Mouse (Mus musculus) heart, postnatal 36 days (tissue): ENCODE measurements around the gene Hgd. TPM values are rescaled to one million over a fixed set of nuclear protein-coding genes. Genes with fewer than 3 reads are reported as not detected.
A peak's percentile ranks its signal among the peaks of the same experiment; 100 is the strongest.

Source experiments
- DNase-seq, 2 experiments: peaks; one replicate each; pipeline ENCODE4 v3.0.0; 2021 to 2022
- intact Hi-C: fragments of 180-260 bp; cut with DNase I; formaldehyde crosslinking; loops from one replicate; pipeline ENCODE4 v1.15.1; 2025
- total RNA-seq, 2 experiments: library from RNA; stranded (reverse); gene quantifications; 2 replicates each; pipeline ENCODE4 v1.2.3; 2021

Hgd gene
- total RNA-seq, 2 experiments from 2014 or later, result 0.27 TPM; not detected in 1

DNA sequence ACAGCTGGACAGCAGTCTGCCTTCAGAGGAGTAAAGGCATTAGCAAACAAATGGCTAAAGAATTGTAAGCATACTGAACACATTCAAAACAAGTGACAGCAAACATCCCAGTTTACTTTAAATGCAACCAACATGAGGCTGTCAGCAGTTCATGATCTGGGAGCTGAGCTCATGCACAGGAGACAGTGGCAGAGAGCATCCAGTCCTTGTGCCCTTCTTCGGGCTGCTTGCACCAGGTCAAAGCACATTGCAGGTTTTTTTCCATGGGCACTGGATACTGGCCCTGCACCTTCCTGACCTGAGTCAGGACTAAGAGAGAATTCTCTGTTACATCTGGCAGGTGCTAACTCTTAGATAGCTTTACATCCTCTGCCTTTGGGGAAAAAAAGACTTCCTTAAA is 362 bp upstream of the Hgd start:
- DNase-seq, result no peak
- intact Hi-C loops, result no loop called here

DNA sequence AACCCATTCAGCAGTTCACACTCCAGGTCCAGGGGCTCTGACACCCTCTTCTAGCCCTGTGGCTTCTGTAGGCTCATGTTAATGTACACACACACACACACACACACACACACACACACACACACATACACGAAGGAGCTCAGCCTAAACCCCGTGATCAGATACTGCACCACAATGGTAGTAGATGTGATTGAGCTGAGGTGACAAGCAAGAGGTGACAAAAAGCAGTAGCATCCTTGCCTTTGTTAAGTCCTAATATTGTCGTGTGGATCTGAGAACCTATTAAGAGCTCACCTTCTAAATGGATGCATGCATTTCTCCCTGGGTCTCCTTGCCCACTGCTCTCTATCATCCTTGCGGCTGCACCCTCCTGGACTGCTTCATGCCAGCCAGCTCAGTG is 698 bp downstream of the Hgd start:
- intact Hi-C loops, result no loop called here

DNA sequence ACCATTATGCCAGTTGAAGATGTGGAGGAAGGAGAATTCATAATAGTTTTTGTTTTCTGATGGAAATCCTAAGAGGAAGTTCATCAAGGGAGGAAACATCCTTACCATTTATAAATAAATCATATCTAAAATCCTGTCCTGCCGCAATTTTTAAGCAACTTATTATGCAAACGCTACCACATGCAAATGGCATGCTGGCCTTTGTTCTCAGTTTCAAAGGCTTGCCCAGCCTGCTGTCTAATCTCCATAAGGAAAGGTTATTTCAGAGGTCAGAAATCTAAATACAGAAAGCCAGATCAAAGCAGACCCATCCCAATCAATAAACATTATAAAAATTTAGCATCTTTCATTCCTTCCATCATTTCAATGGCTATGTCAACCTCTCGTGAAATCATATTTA is 1.9 kb downstream of the Hgd start:
- intact Hi-C loops, result no loop called here
- no peak for DNase-seq

More for the DNA sequence above, 698 bp downstream of the Hgd start:
- DNase-seq, result no peak

DNA sequence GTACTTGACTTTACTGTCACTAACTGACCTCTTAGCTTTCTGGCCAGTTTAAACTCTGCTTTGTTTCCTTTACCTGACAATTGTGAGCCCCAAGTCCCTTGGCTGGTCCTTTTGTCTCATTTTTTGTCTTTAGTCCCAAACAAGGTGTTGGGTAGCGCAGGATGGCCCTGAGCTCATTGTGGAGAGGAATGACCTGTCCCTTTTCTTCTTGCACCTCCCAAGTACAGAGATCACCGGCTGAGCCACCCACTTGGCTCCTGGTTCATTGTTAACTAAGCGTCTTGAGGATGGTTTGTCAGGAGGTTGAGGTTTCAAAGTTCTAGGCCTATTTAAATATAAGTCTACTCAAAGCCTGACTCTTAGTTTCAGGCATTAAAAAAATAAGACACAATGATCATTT is 3.4 kb downstream of the Hgd start:
- no peak for DNase-seq
- intact Hi-C loops, result no loop called here

DNA sequence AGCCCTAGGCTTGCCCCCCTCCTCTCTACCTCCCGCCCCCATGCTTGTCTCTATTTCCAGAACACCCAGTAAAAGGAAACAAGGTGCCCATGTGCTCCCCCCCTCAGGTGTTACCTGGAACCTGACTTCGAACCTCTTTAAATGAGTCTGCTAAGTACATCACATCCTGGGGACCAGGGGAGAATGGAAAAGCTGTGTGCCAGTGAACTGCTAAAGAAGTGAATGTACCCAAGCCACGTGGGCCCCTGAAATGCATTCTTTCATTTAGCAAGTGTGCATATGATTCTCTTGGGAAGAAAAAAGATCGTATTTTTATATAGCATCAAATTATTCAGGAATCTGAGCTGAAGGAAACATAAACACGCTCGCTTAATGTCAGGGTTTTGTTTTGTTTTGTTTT is 3.8 kb downstream of the Hgd start:
- intact Hi-C loops, result no loop called here
- DNase-seq, result no peak

DNA sequence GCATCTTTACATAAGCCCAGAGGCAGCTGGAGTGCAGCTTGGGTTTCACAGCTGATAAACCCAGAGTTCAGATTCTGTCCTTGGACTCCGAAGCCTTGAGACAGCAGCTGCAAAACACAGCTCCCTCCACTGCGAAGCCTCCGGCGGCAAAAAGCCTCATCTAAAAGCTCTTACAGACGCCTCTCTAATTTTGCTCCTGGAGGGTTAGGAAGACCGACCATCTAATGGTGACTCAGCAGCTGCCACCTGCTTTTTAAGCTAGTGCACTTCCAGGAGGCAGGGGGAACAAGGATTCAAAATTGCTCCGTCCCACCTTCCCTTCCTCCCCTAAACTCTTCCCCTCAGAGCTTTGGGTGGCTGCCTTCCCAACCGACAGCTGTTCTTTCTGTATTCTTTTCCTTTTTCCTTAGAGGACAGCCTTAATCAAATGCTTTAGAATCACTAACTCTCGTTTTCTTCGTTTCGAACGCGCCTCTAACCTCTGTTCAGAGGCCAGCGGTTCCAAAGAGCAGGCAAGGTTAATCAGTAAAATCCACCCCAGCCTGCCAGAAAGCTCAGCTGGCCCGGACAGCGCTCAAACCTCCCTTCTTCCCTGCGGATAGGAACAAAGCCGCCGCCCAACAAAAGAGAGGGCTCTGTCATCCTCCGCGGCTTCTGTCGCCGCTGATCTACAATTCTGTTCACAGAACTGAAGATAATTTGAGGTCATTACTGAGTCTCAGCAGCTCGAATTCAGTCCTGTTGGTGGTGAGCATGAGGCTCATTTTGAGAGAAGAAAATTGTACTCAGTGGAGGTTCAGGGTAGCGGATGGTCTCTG is 4.5 kb downstream of the Hgd start:
- peak; percentile 44 to 45 for DNase-seq
- intact Hi-C loops, result no loop called here

DNA sequence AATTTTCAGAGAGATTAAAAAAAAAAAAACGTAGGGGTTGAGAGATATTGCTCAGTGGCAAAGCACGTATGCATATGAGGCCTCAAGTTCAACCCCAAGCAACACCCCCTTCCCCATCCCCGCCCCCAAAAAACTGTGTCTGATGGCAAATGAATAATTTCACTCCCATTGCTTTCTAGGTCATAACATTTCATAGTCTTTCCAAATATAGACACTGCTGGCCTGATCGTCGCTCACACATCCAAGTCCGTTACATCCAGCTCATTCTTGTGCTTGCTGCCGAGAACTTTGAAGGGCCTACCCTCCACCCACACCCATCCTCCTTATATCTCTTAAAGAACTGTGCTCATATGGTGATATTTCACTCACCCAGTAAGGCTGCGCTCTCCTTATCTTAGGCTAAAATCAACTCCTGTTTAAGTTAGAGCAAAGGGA is 5.2 kb downstream of the Hgd start:
- DNase-seq, result no peak
- intact Hi-C loops, result no loop called here

DNA sequence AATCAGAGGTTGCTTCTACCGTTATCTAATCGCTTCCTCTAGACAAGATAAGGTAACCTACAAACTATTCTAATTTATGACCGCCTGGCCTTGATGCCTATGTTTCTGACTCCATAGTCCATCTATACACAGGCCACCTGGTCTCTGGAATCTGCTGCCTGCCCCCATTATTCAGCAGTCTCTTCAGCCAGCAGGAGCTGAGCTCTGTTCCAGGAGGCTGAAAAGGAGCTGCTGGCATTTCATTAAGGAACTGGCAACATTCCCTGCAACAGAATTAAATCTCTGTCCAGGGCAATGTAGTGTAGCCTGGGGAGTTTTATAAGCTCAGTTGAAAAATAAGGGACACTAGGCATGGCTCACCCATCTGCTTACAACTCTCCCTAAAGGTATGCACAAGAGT is 11.0 kb downstream of the Hgd start:
- intact Hi-C loops, result no loop called here
- no peak for DNase-seq

DNA sequence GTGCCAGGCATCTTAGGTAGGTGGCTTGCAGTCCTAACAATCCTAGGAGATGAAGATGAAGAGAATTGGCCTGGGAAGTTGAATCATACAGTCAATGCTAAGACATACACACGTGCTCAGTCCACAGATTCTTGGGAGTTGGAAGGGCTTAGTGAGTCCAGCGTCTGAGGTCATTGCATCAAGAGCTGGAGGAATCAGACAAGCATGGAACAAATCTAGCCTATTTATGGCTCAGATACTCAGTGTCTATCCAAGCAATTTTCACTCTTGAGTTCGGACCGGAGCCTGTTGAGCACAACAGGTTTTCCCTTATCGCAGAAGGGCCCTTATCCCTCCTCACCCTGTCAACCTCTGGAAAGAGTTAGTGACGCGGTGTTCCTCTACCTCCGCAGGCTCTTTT is 11.6 kb downstream of the Hgd start:
- no peak for DNase-seq
- intact Hi-C loops, result no loop called here

DNA sequence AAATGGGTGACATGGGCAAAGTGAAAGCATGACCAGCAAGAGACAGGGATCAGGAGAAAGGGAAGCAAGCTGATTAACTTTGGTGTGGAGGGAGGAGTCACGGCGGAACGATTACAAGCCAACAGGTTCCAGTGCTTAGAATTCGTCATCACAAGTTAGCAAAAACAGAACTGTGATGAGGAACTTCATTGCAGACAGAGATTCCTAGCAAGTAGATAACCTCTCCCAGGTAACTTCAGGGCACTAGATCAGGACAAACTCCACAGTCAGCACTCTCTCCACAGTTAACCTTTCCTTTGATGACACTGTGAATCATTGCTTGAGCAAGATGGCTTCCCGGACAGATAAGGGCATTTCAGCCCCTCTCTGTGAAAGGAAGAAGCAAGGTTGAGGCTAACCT is 17.5 kb downstream of the Hgd start:
- DNase-seq, result no peak
- intact Hi-C loops, result no loop called here

DNA sequence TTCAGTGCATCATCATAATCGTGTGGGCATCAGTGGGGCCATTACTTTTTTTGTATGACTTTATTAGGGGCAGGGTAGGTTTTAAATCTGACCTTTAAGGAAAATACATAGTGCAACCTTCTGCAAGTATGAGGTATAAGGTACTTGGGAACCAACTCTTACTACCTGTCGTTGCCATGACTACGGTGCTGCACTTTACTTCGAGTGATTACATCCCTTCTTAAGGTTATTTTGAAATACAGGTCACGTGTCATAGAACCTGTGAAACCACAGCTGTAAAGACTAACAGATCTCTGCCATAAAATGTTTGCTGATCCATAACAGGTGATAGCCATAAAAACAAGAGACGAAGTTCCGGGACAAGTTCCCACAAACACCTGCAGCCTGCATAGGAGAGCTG is 18.5 kb downstream of the Hgd start:
- intact Hi-C loops, result no loop called here
- no peak for DNase-seq

DNA sequence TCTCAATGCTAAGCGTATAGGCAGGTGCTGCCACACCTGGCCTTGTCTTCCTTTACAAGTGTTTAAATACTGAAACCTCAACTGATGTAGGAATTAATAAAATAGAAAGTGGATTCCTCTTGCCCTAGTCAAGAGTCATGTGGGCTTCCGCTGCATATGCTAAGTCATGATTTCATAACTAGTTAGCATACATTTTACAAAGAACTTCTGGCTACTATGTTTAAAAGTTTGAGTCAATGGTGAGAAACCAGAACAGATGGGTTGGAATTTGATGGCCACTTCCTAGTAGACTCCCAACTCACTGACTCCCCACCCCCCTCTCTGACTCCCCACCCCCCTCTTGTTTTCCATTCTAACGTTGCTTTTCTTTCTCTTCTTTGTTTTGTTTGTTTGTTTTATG is 19.4 kb downstream of the Hgd start:
- intact Hi-C loops, result no loop called here
- DNase-seq, result no peak

DNA sequence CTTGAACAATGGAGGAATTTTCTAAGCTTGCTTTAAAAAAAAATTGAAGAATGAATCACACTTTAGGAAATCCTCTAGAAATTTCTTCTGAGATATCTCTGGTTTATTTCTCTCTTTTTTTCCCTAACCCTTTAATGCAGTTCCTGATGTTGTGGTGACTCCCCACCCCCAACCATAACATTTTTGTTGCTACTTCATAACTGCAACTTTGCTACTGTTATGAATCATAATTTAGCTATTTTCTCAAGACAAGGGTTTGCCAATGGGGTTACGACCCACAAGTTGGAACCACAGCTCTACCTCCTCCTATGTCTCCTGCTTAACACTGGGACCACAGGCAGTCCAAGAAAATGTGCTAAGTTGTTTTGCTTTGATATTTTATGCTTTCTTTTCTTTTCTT is 23.5 kb downstream of the Hgd start:
- no peak for DNase-seq
- intact Hi-C loops, result no loop called here

DNA sequence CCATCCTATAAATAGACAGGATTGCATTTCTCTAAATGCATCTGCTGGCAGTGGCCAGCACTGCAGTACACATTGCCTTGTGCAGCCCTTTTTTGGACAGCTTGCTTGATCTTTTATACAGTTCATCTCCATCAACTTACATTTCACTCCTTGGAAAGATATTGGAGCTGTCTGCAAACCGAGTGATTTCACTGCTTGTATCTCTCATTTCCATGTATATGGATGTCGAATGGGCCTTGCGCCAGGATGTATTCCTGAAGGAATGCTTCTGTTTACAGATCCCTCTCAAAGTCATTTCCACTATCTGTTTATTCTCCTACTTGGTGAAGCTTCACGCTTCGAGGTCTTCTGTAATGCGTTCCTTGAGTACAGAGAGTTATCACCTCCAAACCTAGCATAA is 24.3 kb downstream of the Hgd start:
- DNase-seq, result no peak
- intact Hi-C loops, result no loop called here

DNA sequence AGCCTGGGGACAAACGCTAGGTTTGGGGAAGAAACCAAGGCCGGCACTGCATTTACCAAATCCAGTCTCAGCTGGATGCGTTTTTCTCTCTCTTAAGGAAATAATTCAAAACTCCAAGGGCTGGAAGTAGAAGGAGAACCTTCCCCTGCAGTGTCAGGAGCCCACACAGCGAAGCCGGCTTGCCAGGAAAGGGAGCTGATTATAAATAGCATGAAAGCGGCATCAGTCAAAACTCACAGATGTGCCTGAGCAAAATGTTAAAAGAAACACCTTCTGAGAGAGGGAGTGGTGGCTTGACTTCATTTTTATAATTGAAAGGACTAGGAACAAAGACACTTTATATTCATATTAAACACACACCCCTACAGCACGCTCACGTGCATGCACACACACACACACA is 30.4 kb downstream of the Hgd start:
- intact Hi-C loops, result no loop called here
- no peak for DNase-seq

DNA sequence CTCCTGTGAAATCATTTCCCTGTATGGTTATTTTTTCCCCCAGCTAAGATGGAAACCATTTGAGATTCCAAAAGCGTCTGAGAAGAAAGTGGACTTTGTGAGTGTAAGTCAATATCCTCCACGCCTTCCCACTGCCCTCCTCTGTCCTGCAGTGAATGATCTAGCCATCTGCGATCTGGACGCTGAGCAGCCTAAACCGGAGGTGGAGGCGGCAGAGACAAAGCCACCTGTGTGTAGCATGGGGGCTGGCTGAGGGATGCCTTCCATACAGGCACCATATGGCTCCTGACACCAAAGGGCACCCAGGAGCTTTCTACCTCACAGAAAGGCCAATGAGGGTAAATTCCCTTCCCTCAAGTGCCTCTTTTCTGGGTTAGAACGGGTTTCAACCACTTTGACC is 31.1 kb downstream of the Hgd start:
- intact Hi-C loops, result no loop called here
- no peak for DNase-seq

DNA sequence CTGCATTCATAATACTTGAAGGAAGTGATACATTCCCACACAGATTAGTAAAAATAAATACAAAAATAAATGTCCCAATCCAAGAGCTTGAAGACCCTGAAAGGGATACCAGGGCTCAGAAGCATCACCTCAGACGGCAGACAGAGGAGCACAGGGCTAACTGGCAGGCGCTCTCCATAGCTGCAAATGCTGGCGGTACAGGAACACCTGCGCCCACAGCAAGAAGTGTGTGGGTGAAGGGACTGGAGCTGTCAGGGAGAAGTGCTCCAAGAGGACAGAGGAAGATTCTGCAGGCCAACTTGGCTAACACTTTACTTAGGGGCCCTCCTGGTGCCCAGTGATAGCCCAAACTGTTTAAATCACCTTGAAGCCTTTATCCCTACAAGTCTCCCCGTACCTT is 32.1 kb downstream of the Hgd start:
- intact Hi-C loops, result no loop called here
- no peak for DNase-seq

DNA sequence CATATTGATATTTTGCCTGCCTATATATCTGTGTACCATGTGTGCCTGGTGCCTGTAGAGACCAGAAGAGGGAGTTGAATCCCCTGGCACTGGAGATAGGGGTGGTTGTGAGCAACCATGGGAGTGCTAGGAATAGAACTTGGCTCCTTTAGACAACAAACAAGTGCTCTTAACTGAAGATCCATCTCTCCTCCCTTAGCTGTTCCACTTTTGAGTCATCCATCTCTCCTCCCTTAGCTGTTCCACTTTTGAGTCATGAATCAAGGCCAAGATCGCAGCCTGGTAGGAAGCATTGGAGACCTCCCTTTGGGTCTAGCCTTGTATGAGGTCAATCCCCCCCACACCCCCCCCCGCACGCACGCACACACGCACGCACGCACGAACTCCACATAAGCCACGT is 34.6 kb downstream of the Hgd start:
- no peak for DNase-seq
- intact Hi-C loops, result no loop called here

DNA sequence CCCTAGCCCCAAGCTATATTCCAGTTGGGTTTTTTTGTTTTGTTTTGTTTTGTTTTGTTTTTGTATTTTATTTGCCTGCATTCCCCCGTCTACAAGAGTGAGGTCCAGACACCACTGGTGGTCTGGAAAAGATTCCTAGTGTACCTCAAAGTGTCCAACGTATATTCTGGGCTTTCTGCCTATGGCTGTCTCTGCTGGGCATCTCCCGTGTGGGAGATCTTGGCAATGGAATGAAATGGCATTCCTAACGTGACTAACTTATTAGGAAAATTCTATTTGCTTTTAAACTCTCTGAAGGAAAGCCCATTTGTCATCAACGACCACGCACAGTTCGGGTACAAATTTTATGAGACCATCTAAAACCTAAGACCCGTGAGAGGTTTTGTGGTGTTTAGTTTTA is 35.5 kb downstream of the Hgd start:
- no peak for DNase-seq
- intact Hi-C loops, result no loop called here

DNA sequence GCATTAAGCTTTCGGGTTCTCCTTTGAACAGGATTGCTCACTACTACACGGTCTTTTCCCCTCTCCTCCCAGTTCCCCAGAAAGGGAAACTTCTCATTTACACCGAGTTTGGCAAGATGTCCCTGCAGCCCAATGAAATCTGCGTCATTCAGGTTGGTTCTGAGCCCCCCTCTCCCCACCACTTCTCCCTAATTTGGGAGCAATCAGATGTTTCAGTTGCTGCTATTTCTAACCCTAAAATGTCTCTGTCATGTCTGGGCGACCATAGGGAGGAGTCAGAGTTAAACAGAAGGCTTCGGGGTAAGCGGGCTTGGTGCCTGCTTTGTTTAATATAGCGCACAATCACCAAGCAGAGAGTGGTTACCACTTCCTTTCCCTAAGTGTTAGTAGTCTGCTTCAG is 36.2 kb downstream of the Hgd start:
- DNase-seq, result no peak
- intact Hi-C loops, result no loop called here

DNA sequence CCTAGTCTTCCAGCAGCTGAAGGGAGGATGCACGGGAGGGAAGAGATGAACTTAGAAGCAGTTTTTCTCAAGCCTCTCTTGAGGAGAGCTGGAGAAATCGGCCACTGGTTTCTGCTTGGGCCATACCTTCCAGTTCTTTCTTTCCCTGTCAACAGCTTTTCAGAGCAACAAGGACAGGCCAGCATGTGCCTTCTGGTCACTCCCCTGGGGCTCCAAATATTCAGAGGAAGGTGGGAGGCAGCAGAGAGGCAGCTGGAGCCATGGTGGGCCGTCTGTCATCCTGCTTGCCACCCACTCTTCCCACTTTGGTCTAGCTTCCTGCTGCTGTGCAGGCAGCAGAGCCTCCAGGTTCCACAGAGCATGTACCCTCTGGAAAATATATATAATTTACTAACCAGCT is 37.7 kb downstream of the Hgd start:
- intact Hi-C loops, result no loop called here
- DNase-seq, result no peak

DNA sequence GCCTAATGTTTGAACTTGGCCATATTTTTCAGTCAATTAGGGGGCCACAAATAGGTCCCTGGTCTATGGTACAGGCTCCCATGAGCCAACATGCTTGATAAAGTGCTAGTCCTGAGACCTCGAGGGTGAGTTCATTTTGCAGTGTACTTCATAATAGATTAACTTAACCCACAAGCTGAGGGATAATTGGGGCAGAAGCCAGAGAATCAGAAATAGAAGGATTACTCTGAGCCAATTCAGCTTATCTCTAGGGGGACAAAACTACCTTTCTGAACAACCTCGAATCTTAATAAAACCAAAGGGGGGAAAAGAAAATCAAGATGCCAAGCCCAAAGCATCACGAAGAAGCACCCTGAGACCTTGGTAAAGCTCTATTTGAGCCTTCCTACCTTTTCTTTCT is 42.5 kb downstream of the Hgd start:
- intact Hi-C loops, result no loop called here
- DNase-seq, result no peak

DNA sequence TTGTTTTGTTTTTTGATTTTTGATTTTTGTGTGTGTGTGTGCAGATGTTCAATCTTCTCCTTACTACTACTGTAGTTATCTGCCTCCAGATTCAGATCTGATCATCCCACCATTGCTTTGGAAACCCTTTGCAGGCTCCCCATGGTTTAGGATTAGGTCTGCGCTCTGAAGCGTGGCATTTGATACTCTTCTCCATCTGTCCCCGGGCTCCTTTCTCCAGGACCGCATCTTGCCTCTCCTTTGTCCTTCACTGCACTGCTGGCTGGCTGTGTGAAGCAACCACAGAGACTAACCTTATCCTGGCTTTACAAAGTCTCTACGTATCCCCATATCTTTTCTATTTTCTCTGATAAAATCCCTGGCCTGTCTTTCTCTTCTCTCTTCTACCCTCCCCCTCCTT is 43.0 kb downstream of the Hgd start:
- intact Hi-C loops, result no loop called here
- DNase-seq, result no peak
